In the genomic region with DNA sequence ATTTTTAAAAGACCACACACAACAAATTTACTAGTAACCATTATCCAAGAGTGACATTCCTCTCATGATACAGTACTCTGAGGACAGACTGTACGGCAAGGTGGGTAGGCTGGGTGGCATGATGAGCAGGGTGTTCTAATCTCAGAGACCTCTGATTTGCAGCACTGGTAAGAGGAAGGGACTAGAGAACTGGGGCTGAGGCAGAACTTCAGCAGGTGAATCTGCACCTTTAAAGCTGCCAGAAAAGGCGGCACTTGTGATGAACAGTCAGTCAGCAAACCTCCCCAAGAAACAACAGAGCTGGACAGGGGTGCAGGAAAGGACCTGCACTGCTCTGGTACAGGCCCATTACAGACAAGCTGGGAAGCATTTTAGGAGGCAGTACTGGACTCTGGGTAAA, we compare ENCODE assay signal across 11 mouse cellular contexts. TPM values are rescaled to one million over a fixed set of nuclear protein-coding genes. Genes with fewer than 3 reads are reported as not detected.
DNase-seq lines count a peak whose midpoint lies in the region; ATAC-seq and TF ChIP-seq lines count a peak whose summit lies in the region.
"Had no signal": no experiment of that assay in that cellular context is flagged by ENCODE, and none has a peak within 500 bp of the region (broad histone marks: within the 10 kb centered on the region; RNA-seq: fewer than 3 reads in every experiment).

No protein-coding gene starts in this region.

- DNase-seq in heart, adult 8-10 months (ENCODE audit: low spot score), result no peak
- no peak for DNase-seq in midbrain, embryonic 11.5 days (ENCODE audit: low spot score, missing footprints)
- no peak for DNase-seq in stomach, postnatal 0 days (ENCODE audit: low spot score)
- DNase-seq in right cerebral cortex, adult 2 months (ENCODE audit: low spot score in 2 of 2), result no peak
- DNase-seq: kidney, postnatal 36 days had no signal

- H3K4me3 ChIP-seq in heart, embryonic 12.5 days, result no peak overlapping the region
- H3K4me3 ChIP-seq in midbrain, embryonic 13.5 days (replicated peaks), result peak overlapping the region; percentile 47
- no peak overlapping the region for H3K4me3 ChIP-seq in midbrain, embryonic 11.5 days (ENCODE audit: low read depth, low read length)
- peak overlapping the region; percentile 47 for H3K4me3 ChIP-seq in hindbrain, embryonic 13.5 days
- H3K4me3 ChIP-seq in stomach, postnatal 0 days (ENCODE audit: low read depth, low read length), result no peak overlapping the region; the same call in 1 of the 2 replicates
- no peak overlapping the region for H3K4me3 ChIP-seq in liver, embryonic 12.5 days

- no peak for TF ChIP-seq CTCF in stomach, postnatal 0 days (IDR thresholded peaks at IDR 0.05; ENCODE audit: low read depth)

- no peak overlapping the region for H3K27ac ChIP-seq in heart, embryonic 12.5 days (ENCODE audit: poor library complexity, severe bottlenecking)
- H3K27ac ChIP-seq in midbrain, embryonic 13.5 days, result peak overlapping the region; percentile 88
- no peak overlapping the region for H3K27ac ChIP-seq in midbrain, embryonic 11.5 days (ENCODE audit: low read depth, low read length)
- peak overlapping the region; percentile 96 for H3K27ac ChIP-seq in hindbrain, embryonic 13.5 days
- no peak overlapping the region for H3K27ac ChIP-seq in stomach, postnatal 0 days (replicated peaks)
- no peak overlapping the region for H3K27ac ChIP-seq in liver, embryonic 12.5 days
- H3K27ac ChIP-seq: stomach, embryonic 15.5 days had no signal

- H3K27me3 ChIP-seq in heart, embryonic 12.5 days (replicated peaks), result no peaks in the 10 kb centered on the region
- no peaks in the 10 kb centered on the region for H3K27me3 ChIP-seq in midbrain, embryonic 13.5 days
- H3K27me3 ChIP-seq in midbrain, embryonic 11.5 days (ENCODE audit: control insufficient read depth, insufficient read depth, low read length), result no peaks in the 10 kb centered on the region
- H3K27me3 ChIP-seq in hindbrain, embryonic 13.5 days, result no peaks in the 10 kb centered on the region
- H3K27me3 ChIP-seq in stomach, postnatal 0 days (ENCODE audit: control insufficient read depth, insufficient read depth, low read length), result no peaks in the 10 kb centered on the region
- H3K27me3 ChIP-seq in liver, embryonic 12.5 days (replicated peaks), result no peaks in the 10 kb centered on the region
- H3K27me3 ChIP-seq: stomach, embryonic 15.5 days had no signal

- peak overlapping the region; percentile 70; the same call in 1 of the 2 replicates for H3K4me2 ChIP-seq in heart, embryonic 12.5 days
- H3K4me2 ChIP-seq in midbrain, embryonic 13.5 days (replicated peaks), result peak overlapping the region; percentile 56
- H3K4me2 ChIP-seq in midbrain, embryonic 11.5 days, result no peak overlapping the region
- peak overlapping the region; percentile 60 for H3K4me2 ChIP-seq in hindbrain, embryonic 13.5 days
- H3K4me2 ChIP-seq in stomach, postnatal 0 days (replicated peaks; ENCODE audit: low read depth), result peak overlapping the region; percentile 44; the same call in 1 of the 2 replicates
- no peak overlapping the region for H3K4me2 ChIP-seq in liver, embryonic 12.5 days

- ATAC-seq in heart, embryonic 12.5 days (ENCODE audit: insufficient number of reproducible peaks, low FRiP score), result no peak
- no peak for ATAC-seq in midbrain, embryonic 13.5 days
- ATAC-seq in midbrain, embryonic 11.5 days (ENCODE audit: low FRiP score), result no peak
- ATAC-seq in hindbrain, embryonic 13.5 days (ENCODE audit: low FRiP score), result no peak
- ATAC-seq in stomach, postnatal 0 days (ENCODE audit: low FRiP score, low TSS enrichment), result no peak
- no peak for ATAC-seq in liver, embryonic 12.5 days
- ATAC-seq: CD4-positive, CD25-positive, alpha-beta regulatory T cell, adult 4 months had no signal

- no peaks in the 10 kb centered on the region for H3K36me3 ChIP-seq in heart, embryonic 12.5 days
- H3K36me3 ChIP-seq in midbrain, embryonic 13.5 days, result peaks cover 7% of the 10 kb centered on the region; the same call in 1 of the 2 replicates
- no peaks in the 10 kb centered on the region for H3K36me3 ChIP-seq in midbrain, embryonic 11.5 days (ENCODE audit: control insufficient read depth, insufficient read depth, low read length)
- peaks cover 3% of the 10 kb centered on the region; the same call in 1 of the 2 replicates for H3K36me3 ChIP-seq in hindbrain, embryonic 13.5 days
- H3K36me3 ChIP-seq in stomach, postnatal 0 days (ENCODE audit: control insufficient read depth, insufficient read depth, low read length), result no peaks in the 10 kb centered on the region
- H3K36me3 ChIP-seq in liver, embryonic 12.5 days, result no peaks in the 10 kb centered on the region; the same call in 1 of the 2 replicates
- H3K36me3 ChIP-seq: stomach, embryonic 15.5 days had no signal

- peaks cover 39% of the 10 kb centered on the region for H3K4me1 ChIP-seq in heart, embryonic 12.5 days (replicated peaks)
- peaks cover 44% of the 10 kb centered on the region for H3K4me1 ChIP-seq in midbrain, embryonic 13.5 days (replicated peaks)
- H3K4me1 ChIP-seq in midbrain, embryonic 11.5 days (ENCODE audit: control insufficient read depth, insufficient read depth, low read length), result peaks cover 3% of the 10 kb centered on the region; the same call in 1 of the 2 replicates
- peaks cover 39% of the 10 kb centered on the region for H3K4me1 ChIP-seq in hindbrain, embryonic 13.5 days (replicated peaks)
- H3K4me1 ChIP-seq in stomach, postnatal 0 days (replicated peaks; ENCODE audit: control insufficient read depth, insufficient read depth), result no peaks in the 10 kb centered on the region
- peaks cover 35% of the 10 kb centered on the region for H3K4me1 ChIP-seq in liver, embryonic 12.5 days

- no peak for TF ChIP-seq EP300 in stomach, postnatal 0 days (optimal IDR thresholded peaks at IDR 0.05)

- H3K9me3 ChIP-seq in heart, embryonic 12.5 days (replicated peaks), result no peaks in the 10 kb centered on the region
- no peaks in the 10 kb centered on the region for H3K9me3 ChIP-seq in midbrain, embryonic 13.5 days
- no peaks in the 10 kb centered on the region for H3K9me3 ChIP-seq in midbrain, embryonic 11.5 days (ENCODE audit: control insufficient read depth, low read length)
- H3K9me3 ChIP-seq in hindbrain, embryonic 13.5 days, result no peaks in the 10 kb centered on the region
- H3K9me3 ChIP-seq in stomach, postnatal 0 days (ENCODE audit: control insufficient read depth, low read length), result no peaks in the 10 kb centered on the region
- no peaks in the 10 kb centered on the region for H3K9me3 ChIP-seq in liver, embryonic 12.5 days (replicated peaks)
- H3K9me3 ChIP-seq: stomach, embryonic 15.5 days had no signal

- no peak overlapping the region for H3K9ac ChIP-seq in heart, embryonic 12.5 days
- peak overlapping the region; percentile 39; the same call in 1 of the 2 replicates for H3K9ac ChIP-seq in midbrain, embryonic 13.5 days (replicated peaks)
- H3K9ac ChIP-seq in midbrain, embryonic 11.5 days (ENCODE audit: low read length), result no peak overlapping the region
- H3K9ac ChIP-seq in hindbrain, embryonic 13.5 days, result peak overlapping the region; percentile 74
- no peak overlapping the region for H3K9ac ChIP-seq in stomach, postnatal 0 days (ENCODE audit: low read length)
- H3K9ac ChIP-seq in liver, embryonic 12.5 days, result no peak overlapping the region
- H3K9ac ChIP-seq: stomach, embryonic 15.5 days had no signal

- 56% methylated on average over 2 of the region's 2 CpGs for WGBS in heart, embryonic 12.5 days
- 63% methylated on average over 2 of the region's 2 CpGs for WGBS in midbrain, embryonic 13.5 days
- 77% methylated on average over 2 of the region's 2 CpGs for WGBS in midbrain, embryonic 11.5 days
- 48% methylated on average over 2 of the region's 2 CpGs for whole genome bisulfite sequencing in hindbrain, embryonic 13.5 days
- WGBS in stomach, postnatal 0 days, result 82% methylated on average over 2 of the region's 2 CpGs
- WGBS in liver, embryonic 12.5 days (ENCODE audit: insufficient replicate concordance), result 80% methylated on average over 2 of the region's 2 CpGs

RNA-seq across cellular contexts. Expression of gene Prkacb, which starts 41.9 kb away (rescaled TPM):
- 64.8 and 66.0 TPM in 2 replicates for polyA plus RNA-seq in heart, embryonic 12.5 days (2016; fragmentation: Nextera tagmentation; extraction: Ambion mirVana)
- total RNA-seq in heart, adult 8-10 months (2022), result 10 to 100 TPM; 55.5 to 64.9 (median 61.1) TPM
- 119 and 126 TPM in 2 replicates for polyA plus RNA-seq in midbrain, embryonic 13.5 days (2015; fragmentation: Nextera tagmentation; extraction: Ambion mirVana)
- polyA plus RNA-seq in midbrain, embryonic 11.5 days (2014; fragmentation: Nextera tagmentation; extraction: Ambion mirVana), result 73.0 and 76.8 TPM in 2 replicates
- 133 and 140 TPM in 2 replicates for polyA plus RNA-seq in hindbrain, embryonic 13.5 days (2015; fragmentation: Nextera tagmentation; extraction: Ambion mirVana)
- polyA plus RNA-seq in stomach, postnatal 0 days (2015; fragmentation: Nextera tagmentation; extraction: Ambion mirVana), result 27.8 and 28.8 TPM in 2 replicates
- 22.2 and 23.9 TPM in 2 replicates for polyA plus RNA-seq in liver, embryonic 12.5 days (2016; fragmentation: Nextera tagmentation; extraction: Ambion mirVana)

Comparison
In these comparisons a context has a peak if more than half of its experiments do, and no peak if none do; other contexts are left out.
1. H3K27ac ChIP-seq: peak in midbrain, embryonic 13.5 days (single experiment) and hindbrain, embryonic 13.5 days (single experiment); none in heart, embryonic 12.5 days (single experiment), midbrain, embryonic 11.5 days (single experiment), stomach, postnatal 0 days (single experiment) and liver, embryonic 12.5 days (single experiment).
2. H3K4me2 ChIP-seq: peak in heart, embryonic 12.5 days (single experiment), midbrain, embryonic 13.5 days (single experiment), hindbrain, embryonic 13.5 days (single experiment) and stomach, postnatal 0 days (single experiment); none in midbrain, embryonic 11.5 days (single experiment) and liver, embryonic 12.5 days (single experiment).
3. H3K4me3 ChIP-seq: peak in midbrain, embryonic 13.5 days (single experiment) and hindbrain, embryonic 13.5 days (single experiment); none in heart, embryonic 12.5 days (single experiment), midbrain, embryonic 11.5 days (single experiment), stomach, postnatal 0 days (single experiment) and liver, embryonic 12.5 days (single experiment).
4. H3K9ac ChIP-seq: peak in midbrain, embryonic 13.5 days (single experiment) and hindbrain, embryonic 13.5 days (single experiment); none in heart, embryonic 12.5 days (single experiment), midbrain, embryonic 11.5 days (single experiment), stomach, postnatal 0 days (single experiment) and liver, embryonic 12.5 days (single experiment).